In the genomic region with DNA sequence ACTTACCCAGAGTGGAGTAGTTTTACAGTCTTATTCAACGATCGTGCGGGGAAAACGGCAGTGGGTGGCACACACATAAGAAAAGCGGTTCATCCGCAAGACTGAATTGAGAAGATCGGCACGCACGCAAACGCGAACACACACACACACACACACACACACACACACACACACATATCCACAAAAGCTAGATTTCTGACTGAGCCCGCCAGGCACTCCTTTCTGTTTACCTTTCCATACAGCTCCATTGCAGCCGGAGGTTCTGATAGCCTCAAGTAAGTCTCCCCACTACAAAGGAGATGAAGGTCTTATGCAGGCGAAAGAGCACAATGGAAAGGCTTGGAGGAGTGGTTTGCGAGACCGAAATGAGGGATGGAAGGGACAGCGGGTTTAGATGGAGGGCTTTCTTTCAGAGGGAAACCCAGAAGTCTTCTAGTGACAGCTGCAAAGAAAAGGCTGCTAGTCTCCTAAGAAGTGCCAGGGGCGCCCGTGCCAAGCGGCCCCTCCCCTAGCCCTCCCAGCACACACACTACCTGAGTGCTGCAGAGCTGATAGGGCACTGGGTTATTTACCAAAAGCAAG, we compare ENCODE assay signal across 8 mouse cellular contexts. TPM values are rescaled to one million over a fixed set of nuclear protein-coding genes. Genes with fewer than 3 reads are reported as not detected.
DNase-seq lines count a peak whose midpoint lies in the region; ATAC-seq and TF ChIP-seq lines count a peak whose summit lies in the region.

A gene (minus strand): TSS at position 434 of the 582 bp plus-strand sequence.

- peak within 1 kb of the TSS; percentile 67 for H3K4me2 ChIP-seq in heart, embryonic 11.5 days
- H3K4me2 ChIP-seq in forebrain, embryonic 11.5 days (ENCODE audit: low read depth, low read length, severe bottlenecking): peak within 1 kb of the TSS; percentile 60

- H3K9me3 ChIP-seq in heart, embryonic 11.5 days (replicated peaks; ENCODE audit: control insufficient read depth, low read length): no peaks in the 10 kb centered on the region
- H3K9me3 ChIP-seq in forebrain, embryonic 11.5 days (ENCODE audit: control insufficient read depth, low read length): no peaks in the 10 kb centered on the region
- H3K9me3 ChIP-seq in megakaryocyte, embryonic 14.5 days: peaks cover 1% of the 10 kb centered on the region; the same call in 1 of the 2 replicates

- WGBS in heart, embryonic 11.5 days (ENCODE audit: insufficient replicate concordance): 3% methylated on average over 20 of the region's 20 CpGs
- 0% methylated on average over 20 of the region's 20 CpGs for WGBS in forebrain, embryonic 11.5 days

- DNase-seq in heart, postnatal 4 days: no peak
- DNase-seq in forebrain, embryonic 11.5 days (ENCODE audit: low spot score): peak; percentile 56
- peak in 1 of 2 experiments; percentile 19 for DNase-seq in left cerebral cortex, postnatal 10 days (ENCODE audit: extremely low spot score in 1 of 2, low spot score in 2 of 2)
- DNase-seq in urinary bladder, postnatal 14 days (ENCODE audit: low spot score): no peak

- no peak within 1 kb of the TSS for H3K9ac ChIP-seq in heart, embryonic 11.5 days (ENCODE audit: low read depth, low read length)
- H3K9ac ChIP-seq in forebrain, embryonic 11.5 days (ENCODE audit: low read length): peak within 1 kb of the TSS; percentile 61

- H3K4me3 ChIP-seq in heart, embryonic 11.5 days (ENCODE audit: low read depth, low read length): peak within 1 kb of the TSS; percentile 35
- H3K4me3 ChIP-seq in bone marrow macrophage, adult 2 months (ENCODE audit: insufficient read depth, low read length): peak within 1 kb of the TSS; percentile 26; the same call in 1 of the 2 replicates
- H3K4me3 ChIP-seq in forebrain, embryonic 11.5 days (ENCODE audit: low read depth, low read length): peak within 1 kb of the TSS; percentile 49
- peak within 1 kb of the TSS; percentile 83 for H3K4me3 ChIP-seq in megakaryocyte, embryonic 14.5 days (replicated peaks)

- H3K27ac ChIP-seq in heart, embryonic 11.5 days (ENCODE audit: low read depth, low read length): no peak within 1 kb of the TSS
- H3K27ac ChIP-seq in bone marrow macrophage, adult 2 months (ENCODE audit: insufficient read depth, low read depth, low read length): no peak within 1 kb of the TSS
- H3K27ac ChIP-seq in forebrain, embryonic 11.5 days (ENCODE audit: low read depth, low read length): peak within 1 kb of the TSS; percentile 3; the same call in 1 of the 2 replicates

- TF ChIP-seq POLR2A in bone marrow macrophage, adult 2 months (IDR thresholded peaks at IDR 0.05; ENCODE audit: borderline replicate concordance, low read depth, low read length): no peak

- no peak for ATAC-seq in heart, embryonic 11.5 days (replicated peaks; ENCODE audit: insufficient number of reproducible peaks, low FRiP score, low TSS enrichment)
- ATAC-seq in forebrain, embryonic 11.5 days (replicated peaks; ENCODE audit: low FRiP score): peak; percentile 37
- ATAC-seq in erythroblast, adult 5-6 weeks (replicated peaks; ENCODE audit: low FRiP score, poor library complexity, severe bottlenecking): no peak

- H3K27me3 ChIP-seq in heart, embryonic 11.5 days (ENCODE audit: control insufficient read depth, insufficient read depth, low read length): no peaks in the 10 kb centered on the region; the same call in 1 of the 2 replicates
- H3K27me3 ChIP-seq in forebrain, embryonic 11.5 days (ENCODE audit: control insufficient read depth, insufficient read depth, low read length): no peaks in the 10 kb centered on the region
- peaks cover 27% of the 10 kb centered on the region for H3K27me3 ChIP-seq in megakaryocyte, embryonic 14.5 days (replicated peaks)

- no peaks in the 10 kb centered on the region for H3K36me3 ChIP-seq in heart, embryonic 11.5 days (ENCODE audit: control insufficient read depth, insufficient read depth, low read length)
- H3K36me3 ChIP-seq in forebrain, embryonic 11.5 days (ENCODE audit: control insufficient read depth, insufficient read depth, low read length): no peaks in the 10 kb centered on the region
- no peaks in the 10 kb centered on the region for H3K36me3 ChIP-seq in megakaryocyte, embryonic 14.5 days (replicated peaks; ENCODE audit: low read length)

- intact Hi-C loops in left cerebral cortex, postnatal 10 days (cut with DNase I): loop anchor here (5.0 kb wide), 1 partner anchor 208 kb away; no protein-coding TSS in a partner anchor

- TF ChIP-seq CTCF in bone marrow macrophage, adult 2 months (IDR thresholded peaks at IDR 0.05; ENCODE audit: low read depth, low read length): no peak

- 0 out of 2 replicates have a peak, but pooled peaks cover 3% of the 10 kb centered on the region for H3K4me1 ChIP-seq in heart, embryonic 11.5 days (ENCODE audit: control insufficient read depth, insufficient read depth, low read length)
- no peaks in the 10 kb centered on the region for H3K4me1 ChIP-seq in bone marrow macrophage, adult 2 months (ENCODE audit: control insufficient read depth, insufficient read depth, low read length)
- H3K4me1 ChIP-seq in forebrain, embryonic 11.5 days (replicated peaks; ENCODE audit: control insufficient read depth, insufficient read depth, low read length): no peaks in the 10 kb centered on the region; the same call in 1 of the 2 replicates
- peaks cover 3% of the 10 kb centered on the region; the same call in 1 of the 2 replicates for H3K4me1 ChIP-seq in megakaryocyte, embryonic 14.5 days

RNA-seq across cellular contexts. Expression of the gene that starts here (rescaled TPM):
- polyA plus RNA-seq in heart, embryonic 11.5 days (2014; fragmentation: Nextera tagmentation; extraction: Ambion mirVana): 0.23 and 0.24 TPM in 2 replicates
- under 1 TPM; 0.57 to 0.68 TPM for total RNA-seq in heart, postnatal 4 days (2021)
- not detected in 2 replicates for polyA plus RNA-seq in bone marrow macrophage, adult 2 months (2012; ENCODE audit: insufficient read depth, insufficient read length, missing spikeins)
- 15.5 and 17.4 TPM in 2 replicates for polyA plus RNA-seq in forebrain, embryonic 11.5 days (2014; fragmentation: Nextera tagmentation; extraction: Ambion mirVana)
- total RNA-seq in left cerebral cortex, postnatal 10 days (2021): 100 to 1,000 TPM; 161 to 162 TPM
- polyA plus RNA-seq in megakaryocyte, embryonic 14.5 days (2012; ENCODE audit: insufficient read depth, low replicate concordance): not detected in 2 replicates
- total RNA-seq in erythroblast, adult 5-6 weeks (2015; ENCODE audit: low replicate concordance): not detected in 2 replicates
- total RNA-seq in erythroblast, adult 5-6 weeks (2017; ENCODE audit: low replicate concordance): not detected in 2 replicates

Comparison
In these comparisons a context has a peak if more than half of its experiments do, and no peak if none do; other contexts are left out.
1. RNA of the gene that starts here (total RNA-seq): 161 to 162 TPM in left cerebral cortex, postnatal 10 days; 0.57 to 0.68 TPM in heart, postnatal 4 days and not detected in erythroblast, adult 5-6 weeks; every median in the first group is over 10 times any median in the second.
2. RNA of the gene that starts here (polyA plus RNA-seq): 15.5 to 17.4 TPM in forebrain, embryonic 11.5 days; 0.23 to 0.24 TPM in heart, embryonic 11.5 days, not detected in bone marrow macrophage, adult 2 months and not detected in megakaryocyte, embryonic 14.5 days; every median in the first group is over 10 times any median in the second.
3. H3K4me3 ChIP-seq: peak in every context shown above with its lines; median percentile 83 in megakaryocyte, embryonic 14.5 days; 49 in forebrain, embryonic 11.5 days; 35 in heart, embryonic 11.5 days; 26 in bone marrow macrophage, adult 2 months.